Mouse (Mus musculus) cerebellum, postnatal 10 days (tissue): Measurements from ENCODE around the gene A3galt2.

Experiments
- DNase-seq, 2 experiments: peaks; one replicate each; pipeline ENCODE4 v3.0.0; 2021; ENCODE audit warnings: mixed read lengths in 2 of 2

A3galt2 gene

DNA sequence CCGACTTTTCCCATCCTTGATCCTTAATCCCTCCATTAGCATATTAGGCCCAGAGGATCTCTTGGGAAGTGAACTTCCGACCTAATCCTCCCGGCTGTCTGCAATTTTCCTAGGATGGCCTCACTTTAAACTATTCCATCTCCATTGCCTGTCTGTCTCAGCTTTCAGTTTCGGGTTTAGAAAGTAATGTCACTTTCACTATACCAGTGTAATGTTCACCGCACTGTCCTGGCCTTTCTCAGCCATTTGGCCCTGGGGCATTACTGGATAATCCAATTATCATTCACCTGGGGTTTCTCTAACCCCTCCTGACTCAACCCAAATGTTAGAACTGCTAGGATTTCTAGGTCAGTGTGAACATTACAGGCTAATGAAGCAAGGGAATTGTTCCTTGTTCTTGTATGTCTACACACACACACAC, 26.7 kb upstream of the A3galt2 start:
- DNase-seq: no peak

DNA sequence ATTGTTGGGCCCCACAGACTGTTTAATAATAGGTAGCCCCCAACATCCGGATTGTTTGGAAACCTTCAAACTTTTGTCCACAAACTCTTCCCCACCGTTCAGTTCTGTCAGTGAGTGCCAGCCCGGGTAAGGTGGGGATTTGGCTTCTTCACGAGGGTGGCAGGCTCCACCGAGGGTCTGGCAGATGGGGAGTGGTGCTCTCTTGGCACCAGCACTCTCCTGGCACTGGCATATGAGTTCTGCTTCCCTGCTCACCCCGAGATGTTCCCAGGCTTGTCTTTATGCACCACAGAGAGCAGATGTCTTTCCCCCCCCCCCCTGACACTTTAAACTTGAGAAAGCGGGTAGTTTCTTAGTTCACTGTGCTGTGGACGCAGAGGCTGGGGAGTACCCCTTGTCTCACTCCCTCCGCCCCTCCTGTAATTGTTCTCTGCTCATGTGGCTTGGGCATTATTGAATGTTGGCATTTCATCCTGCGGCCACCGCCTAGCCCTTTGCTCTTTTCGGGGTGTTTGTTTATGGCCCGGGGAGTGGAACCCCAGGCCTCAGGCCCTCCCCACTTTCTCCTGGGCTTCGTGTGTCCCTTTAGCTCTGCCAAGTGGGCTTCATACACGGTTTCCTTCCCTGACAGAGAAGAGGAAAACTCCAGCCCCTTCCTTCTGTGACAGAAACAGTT, 26.0 kb upstream of the A3galt2 start:
- DNase-seq: peak; percentile 88 to 94

DNA sequence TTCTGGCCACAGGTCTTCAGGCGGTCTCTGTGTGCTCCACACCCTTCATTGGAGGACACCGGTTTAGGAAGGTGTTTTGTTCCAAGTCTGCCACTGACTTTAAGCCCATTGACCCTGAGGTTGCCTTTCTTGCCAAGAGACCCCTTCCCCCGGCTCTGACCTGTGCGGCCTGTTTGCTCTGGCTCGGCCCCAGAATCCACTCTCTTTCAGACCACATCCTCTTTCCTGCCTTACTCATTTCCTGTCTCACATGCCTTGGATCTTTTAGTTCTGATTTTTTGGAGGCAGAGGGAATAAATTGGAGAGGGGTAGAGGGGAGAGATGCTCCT, 25.5 kb upstream of the A3galt2 start:
- DNase-seq: peak; percentile 63 to 68

DNA sequence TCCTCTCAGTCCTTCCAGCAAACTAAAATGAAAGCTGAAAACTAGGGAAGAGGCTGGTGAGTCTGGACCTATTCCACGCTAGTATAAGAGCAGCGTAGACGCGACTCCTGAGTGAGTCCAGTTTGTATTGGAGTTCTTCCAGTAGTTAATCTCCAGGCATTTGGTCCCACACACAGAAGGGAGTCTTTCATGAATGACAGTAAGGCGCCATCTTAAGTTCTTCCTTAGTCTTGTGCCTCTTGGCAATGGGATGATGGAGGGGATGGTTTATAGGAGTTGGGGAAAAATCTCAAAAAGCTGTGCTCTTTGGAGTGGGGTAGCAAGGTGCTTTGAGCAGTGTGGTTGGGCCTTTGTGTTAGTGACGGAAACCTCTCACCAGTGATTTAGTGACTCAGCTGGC, 24.9 kb upstream of the A3galt2 start:
- DNase-seq: no peak

DNA sequence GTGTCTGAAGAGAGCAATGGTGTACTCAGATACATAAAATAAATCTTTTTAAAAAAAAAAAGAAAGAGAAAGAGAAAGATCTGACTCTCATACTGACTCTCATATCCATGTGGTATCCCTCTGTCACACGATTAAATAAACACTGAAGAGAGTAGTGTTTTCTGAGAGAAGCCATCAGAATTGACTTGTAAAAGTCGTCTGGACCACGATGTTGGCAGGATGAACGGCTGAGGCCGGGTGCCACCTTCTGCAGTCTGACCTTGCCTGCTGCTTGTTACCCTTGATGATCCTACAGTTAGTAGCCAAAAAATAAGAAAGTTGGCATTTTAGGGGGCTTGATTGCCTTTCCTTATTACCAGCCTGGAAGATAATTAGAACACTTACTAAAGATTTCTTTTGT, 22.4 kb upstream of the A3galt2 start:
- DNase-seq: peak; percentile 69 to 70

DNA sequence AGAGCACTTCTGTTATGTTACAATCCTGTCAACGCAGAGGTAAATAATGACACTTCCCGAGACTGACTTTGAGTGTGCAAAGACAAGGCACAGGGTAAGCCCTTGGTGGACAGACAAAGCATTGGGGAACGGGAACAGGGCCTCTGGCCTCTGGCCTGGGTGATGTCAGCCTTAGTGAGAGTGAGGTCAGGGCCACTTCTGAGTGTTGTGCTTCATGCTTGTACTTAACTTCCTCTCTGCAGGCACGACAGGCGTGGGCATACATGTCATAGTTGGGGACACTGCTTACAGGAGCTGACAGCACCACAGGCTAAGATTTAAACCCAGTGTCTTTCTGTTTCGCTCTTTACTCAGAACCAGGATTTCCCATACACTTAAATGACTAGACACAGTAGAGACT, 21.7 kb upstream of the A3galt2 start:
- DNase-seq: no peak

DNA sequence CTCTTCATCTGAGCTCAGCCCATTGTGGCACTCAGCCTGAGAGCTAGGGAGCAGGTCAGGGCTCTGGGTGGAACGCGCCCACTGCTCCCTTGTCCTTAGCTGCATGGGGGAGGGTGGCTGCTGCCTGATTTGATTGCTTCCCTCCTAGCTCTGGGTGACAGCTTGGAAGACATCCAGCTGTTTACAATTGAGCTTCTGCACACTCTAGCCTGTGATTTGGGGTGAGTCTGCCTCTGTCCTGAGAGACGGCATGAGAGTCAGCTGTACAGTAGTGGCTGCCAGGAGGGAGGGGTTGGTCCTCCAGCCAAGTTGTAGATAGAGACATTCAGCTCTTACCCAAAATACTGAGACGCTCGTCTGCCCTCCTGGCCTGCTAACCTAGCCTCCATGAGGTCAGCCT, 20.9 kb upstream of the A3galt2 start:
- peak; percentile 82 to 84 for DNase-seq

DNA sequence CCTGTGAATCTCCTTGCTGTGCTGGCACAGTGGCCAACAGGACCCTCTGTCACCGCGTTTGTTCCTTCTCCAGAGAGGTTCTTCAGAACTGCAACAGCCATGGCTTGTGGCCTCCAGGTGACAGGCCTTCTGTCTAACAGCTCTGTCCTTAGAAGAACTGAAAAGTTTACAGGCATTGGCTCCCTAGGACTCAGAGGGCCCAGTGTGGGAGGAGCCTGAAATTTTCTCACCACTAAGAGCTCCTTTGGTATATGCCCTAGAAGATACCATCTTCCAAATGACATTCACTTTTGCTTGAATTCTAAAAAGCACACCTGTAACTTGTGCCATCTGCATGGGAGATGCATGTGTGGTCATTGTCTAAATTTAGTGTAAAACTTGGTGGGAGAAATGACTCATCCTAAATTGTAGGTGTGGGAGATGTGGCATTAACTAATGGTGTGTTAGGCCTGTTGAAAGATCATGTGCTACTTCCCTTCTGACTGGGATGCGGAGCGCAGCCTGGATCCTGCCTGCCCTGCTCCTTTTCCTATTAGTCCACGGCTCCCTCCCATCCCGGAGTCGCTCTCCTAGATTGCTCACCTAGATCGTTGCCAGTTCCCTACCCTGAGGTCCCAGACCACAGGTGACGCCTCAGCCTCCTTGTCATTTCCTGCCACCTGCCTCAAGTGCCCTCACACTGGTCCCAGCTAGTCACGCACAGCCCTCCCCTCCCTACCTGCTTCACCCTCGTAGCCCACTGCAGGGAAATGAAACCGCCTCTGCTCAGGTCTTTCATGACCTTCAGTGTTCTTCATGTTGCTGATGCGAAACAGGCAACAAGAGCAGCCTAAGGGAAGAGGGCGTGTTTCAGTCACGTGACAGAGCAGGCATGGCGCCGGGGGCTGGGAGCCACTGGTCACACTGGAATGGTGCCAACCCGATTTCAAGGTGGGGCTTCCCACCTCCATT, 20.2 kb upstream of the A3galt2 start:
- DNase-seq: peak; percentile 71 to 75

DNA sequence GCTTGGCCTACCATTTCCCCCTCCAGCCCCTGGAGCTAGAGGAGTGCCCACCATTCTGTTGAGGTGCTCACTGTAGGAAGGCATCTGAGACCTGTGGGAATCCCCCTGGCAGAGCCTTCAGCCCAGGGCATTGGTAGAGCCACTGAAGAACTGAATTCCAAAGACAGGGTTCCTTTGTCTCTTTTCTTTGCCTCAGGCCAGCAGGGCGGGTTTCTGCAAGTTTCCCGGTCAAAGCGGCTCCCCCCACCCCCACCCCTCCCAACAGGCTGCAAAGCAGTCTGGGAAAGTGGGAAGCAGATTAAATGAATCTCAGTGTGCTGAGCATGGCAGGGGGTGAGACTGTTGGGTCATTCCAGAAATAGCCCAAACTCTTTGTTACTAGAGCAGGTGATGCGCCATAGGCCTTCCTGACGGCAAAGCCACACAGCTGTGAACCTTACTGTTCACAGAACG, 18.0 kb upstream of the A3galt2 start:
- DNase-seq: no peak

DNA sequence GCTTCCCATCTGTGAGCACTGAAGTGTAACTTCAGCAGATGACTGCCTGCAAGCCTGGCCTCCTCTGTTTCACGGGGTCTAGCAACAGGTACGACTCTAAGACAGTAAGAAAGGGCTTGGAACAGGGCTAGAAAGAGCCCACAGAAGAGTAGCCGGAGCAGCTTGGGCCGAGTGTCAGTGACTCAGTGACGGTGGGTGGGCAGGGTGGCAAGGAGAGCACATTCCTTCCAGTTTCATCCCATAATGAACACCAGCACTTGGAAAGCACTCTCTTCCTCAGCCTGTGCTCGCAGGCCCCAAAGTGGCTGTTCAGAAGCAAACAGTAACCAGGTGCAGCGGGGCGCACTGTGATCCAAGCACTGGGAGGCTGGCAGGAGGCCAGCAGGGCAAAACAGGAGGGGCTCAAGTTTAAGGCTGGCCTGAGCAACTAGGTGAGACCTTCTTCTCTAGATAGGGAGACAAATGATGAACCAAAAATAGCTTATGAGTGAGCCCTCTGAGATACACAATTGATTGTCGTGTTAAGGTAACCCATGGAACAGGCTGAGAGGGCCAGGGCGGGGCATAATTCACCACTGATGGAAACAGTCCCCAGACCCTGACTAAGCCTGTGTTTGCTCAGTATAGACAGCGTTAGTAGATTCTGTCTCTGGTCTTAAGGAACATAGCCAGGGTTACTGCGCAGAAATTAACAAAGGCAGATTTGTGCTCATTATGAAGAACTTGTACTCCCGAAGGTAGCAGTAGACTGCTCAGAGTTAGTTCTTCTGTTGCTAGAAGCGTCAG, 17.1 kb upstream of the A3galt2 start:
- peak; percentile 64 to 76 for DNase-seq

DNA sequence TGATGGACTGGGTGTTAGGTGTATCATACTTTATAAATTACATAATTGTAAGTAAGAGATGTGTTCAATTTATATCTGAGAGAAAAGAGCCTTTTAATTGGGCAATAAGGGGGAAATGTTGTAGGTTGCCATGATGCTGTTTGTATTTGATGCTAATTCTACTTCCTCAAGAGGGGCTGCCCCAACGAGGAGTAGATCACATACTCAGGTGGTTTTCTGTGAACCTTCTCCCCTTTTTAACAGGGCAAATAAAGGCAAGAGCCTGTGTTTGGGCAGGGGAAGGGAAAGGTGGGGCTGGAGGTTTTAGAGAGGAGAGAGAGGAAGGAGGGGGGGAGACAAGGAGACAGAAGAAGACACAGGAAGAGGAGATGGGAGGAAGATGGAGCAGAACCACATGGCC, 14.3 kb upstream of the A3galt2 start:
- no peak for DNase-seq

DNA sequence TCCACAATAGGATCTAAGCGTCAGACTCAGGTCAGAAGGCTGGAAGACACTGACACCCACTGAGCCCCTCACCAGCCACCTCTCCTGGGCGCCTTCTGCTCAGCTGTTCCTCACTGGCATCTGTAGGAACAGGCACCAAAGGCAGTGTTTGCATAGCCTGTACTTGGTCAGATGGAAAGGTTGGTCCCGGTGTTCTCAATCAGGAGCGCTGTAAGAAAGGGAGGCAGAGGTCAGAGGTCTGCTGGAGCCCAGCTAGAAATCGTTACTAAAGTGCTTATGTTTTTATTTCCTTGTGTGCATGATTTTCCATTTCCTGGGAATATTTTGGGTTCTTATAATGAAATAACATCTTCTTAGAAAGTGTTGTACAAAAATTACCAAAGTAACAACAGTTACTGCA, 13.3 kb upstream of the A3galt2 start:
- peak in 1 of 2 experiments; percentile 3 for DNase-seq

DNA sequence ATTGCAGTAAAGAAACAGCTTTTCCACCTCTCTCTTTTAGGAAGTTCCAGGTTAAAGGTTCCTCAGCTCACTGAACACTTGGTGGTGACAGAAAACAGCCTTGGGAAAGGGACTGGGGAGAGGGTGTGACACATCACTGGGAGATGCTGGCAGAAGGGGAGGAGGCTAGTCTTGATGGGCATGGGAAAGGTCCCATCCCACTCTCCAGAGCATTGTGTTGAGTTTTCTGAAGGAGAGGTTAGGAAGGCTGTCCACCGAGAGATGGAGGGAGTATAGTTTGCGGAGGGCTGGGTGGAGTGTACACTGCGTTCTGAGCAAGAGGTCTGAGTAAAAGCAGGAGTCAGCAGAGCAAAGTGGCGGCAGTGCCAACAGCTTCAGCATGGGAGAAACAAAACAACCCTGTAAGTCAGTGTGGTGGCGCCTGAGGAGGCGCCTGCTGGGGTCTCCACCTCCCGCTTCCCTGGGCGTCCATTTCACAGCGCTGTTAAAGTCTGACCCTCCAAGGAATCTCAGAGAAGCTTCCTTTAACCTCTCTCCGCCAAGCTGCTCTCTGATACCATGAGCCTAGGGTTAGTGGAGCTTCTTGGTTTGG, 12.7 kb upstream of the A3galt2 start:
- peak in 1 of 2 experiments; percentile 21 for DNase-seq

DNA sequence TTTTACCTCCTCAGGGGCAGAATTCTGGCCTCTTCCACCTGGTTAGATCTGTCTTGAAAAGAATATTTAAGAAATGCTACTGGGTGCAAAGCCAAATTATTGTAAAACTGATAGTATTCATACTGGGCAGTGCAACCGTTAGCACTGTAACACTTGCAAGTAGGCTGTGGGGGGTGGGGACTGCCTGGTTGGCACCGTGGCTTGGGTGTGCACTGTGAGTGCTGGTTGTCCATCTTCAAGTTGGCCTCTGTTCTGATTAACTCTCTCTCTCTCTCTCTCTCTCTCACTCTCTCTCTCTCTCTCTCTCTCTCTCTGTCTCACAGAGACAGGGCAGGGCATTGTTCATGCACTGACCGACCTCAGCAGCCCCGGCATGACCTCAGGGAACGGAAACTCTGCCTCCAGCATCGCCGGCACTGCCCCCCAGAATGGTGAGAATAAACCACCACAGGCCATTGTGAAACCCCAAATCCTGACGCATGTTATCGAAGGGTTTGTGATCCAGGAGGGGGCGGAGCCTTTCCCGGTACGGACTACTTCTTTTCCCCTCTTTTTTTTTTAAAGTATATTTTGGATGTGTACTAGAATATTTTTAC, 12.0 kb upstream of the A3galt2 start:
- peak in 1 of 2 experiments; percentile 39 for DNase-seq

DNA sequence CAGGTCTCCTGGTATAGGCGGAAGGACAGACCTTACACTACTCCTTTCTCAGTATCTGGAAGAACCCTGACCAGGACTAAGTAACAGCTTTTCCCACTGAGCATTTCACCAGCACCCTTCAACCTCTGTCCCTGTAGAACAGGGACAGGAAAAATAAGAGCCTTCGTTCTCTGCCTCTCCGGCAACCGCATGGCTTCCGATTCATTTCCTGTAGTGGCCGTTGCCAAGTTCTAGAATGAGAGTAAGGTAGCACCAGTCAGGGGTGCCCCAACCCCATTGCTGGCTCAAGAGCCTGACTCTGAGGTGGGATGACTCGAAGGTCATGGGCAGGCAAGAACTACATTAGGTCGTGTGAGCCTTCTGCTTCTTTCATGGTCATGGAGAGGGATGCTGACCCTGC, 10.0 kb upstream of the A3galt2 start:
- peak in 1 of 2 experiments; percentile 5 for DNase-seq

DNA sequence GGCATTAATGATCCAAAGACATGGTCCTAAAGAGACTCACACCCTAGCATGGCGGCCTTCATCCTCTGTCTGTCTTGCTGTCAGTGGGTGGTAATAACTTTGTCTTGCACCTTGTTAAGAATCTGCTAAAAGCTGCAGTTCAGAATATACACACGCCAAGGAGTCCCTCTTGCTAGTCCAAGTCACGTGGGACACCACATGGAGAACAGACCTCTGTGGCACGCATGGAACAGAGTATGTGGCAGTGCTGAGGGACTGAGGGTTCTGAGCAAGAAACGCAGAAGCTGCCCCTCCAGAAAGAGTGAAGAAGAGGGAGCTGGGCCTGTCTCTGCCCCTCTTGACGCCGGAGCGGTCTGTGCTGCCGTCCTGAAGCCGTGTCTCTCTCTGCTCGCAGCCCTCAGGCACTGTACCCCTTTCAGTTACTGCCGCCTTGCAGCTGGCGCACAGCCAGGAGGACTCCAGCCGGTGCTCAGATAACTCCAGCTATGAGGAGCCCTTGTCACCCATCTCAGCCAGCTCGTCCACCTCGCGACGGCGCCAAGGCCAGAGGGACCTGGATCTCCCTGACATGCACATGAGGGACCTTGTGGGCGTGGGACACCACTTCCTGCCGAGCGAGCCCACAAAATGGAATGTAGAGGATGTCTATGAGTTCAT, 7.4 kb upstream of the A3galt2 start:
- peak; percentile 57 to 70 for DNase-seq

DNA sequence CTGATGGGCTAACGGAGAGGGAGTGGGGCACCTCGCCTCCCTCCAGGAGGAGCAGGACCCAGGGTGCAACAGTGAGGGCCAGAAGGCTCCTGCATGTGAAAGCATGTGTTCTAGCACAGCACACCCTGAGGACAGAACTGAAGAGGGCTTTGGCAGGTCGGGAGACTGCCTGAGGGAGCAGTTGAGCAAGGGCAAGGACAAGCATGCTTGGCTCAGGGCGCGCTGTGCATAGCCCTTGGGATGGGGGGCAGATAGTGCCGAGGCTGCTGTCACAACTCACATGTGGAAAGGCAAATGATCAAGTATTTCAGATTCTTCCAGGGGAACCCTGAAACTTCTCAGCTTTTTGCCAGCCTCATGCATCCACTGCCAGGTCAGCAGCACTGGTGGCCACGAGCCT, 6.9 kb upstream of the A3galt2 start:
- DNase-seq: peak in 1 of 2 experiments; percentile 4

DNA sequence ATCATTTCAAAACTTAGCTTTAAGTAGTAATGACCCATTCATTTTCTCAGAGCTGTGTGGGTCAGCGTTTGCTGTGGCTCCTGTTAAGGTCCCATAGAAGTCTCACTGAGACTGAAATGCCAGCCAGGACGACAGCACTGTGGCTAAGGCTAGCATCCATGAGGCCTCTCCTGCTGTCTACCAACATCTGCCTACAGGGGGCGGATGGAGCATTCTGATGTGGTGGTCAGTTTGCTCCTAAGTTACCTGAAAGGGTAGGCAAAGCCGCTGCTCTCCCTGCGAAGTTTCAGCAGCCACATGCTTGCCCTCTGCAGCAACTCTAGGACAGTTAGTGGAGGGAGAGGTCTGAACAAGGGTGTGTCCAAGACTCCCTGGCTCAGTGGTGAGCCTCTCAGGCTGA, 4.2 kb upstream of the A3galt2 start:
- DNase-seq: peak in 1 of 2 experiments; percentile 36

DNA sequence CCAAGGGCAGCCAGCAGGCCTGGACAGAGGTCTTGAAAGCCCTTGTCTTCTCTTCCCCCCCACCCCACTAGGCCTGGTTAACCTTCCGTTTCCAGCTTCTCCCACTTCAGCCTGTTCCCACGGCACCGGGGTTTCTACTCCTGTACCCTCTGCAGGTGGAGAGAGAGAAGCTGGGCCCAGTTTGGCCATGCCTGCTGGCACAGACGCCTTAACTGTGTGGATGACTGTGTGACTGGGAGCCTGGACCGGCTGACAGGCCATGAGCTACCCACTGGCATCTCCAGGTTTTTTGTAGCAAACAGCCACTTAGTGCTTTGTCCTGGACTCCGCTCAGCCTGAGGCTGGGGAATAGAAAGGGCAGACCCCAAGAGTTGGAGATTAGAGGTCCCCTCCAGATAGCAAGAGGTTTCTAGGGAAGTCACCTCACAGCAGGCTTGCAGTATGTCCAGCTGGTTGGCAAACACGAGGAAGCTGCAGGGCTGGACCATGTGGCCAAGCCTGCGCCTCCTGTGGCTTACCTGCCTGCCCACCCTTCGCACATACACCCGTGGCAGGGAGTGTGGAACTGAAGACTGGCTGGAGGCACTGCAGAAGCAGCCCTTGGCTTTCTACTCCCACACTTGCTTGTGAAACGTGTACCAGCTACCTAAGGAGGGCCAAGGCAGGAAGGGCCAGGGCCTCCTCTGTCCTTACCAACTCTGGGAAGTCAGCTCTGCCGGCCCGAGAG, 3.0 kb upstream of the A3galt2 start:
- DNase-seq: peak in 1 of 2 experiments; percentile 33

DNA sequence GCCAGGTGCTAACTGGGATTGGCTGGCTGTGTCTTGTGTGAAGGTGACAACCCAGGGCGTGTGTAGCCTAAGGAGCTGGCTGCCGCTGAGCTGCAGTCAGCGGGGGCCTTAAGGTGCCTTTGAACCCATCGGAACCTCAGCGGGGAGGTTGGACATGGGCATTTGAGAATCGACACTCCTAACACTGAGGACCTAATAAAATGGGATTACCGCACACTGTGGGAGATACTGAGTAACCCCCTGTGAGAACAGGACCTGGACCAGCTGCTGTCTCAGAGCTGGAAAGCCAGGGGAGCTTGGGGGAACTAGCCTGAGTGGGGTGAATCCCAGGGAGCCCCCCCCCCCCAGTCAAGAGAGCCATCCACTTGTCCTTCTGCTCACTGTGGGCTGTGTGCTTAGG, 1.6 kb upstream of the A3galt2 start:
- DNase-seq: peak in 1 of 2 experiments; percentile 6

DNA sequence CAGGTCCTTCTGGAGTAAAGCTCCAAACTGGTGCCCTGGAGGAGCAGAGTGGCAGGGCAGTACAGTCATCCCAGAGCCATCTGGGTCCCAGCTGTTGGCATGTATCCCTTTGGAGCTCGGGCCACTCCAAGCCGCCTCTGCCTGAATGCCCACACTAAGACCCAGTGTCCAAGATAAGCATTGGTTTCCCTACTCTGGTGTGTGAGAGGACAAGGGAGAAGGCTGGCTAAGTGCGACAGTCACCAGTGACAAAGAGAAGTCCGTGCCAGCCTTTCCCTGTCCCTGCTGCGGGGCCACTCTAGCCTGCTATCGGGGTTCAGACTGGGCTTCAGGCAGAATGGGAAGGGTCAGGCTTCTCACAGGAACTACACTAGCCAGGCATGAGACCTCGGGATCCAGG, 736 bp downstream of the A3galt2 start:
- peak; percentile 66 to 72 for DNase-seq
